Mouse (Mus musculus): ENCODE measurements at regions not wholly inside any gene's neighbourhood (a gene's known extent, or its start where the extent isn't known, plus 50 kb on each side); places are given as distances from the start of the nearest gene placed in this dataset.
"Not testable (repeated sequence)": the region's sequence is repeated elsewhere in the genome, so short reads cannot be mapped to it uniquely, and the experiment has no call there.

GRCm38 (mm10) chr3:18580911-18581626 lies 632.9 kb downstream of the Cypt12 start:
- H3K36me3 ChIP-seq (ENCODE audit: control insufficient read depth, insufficient read depth, low read length); H3K4me2 ChIP-seq (ENCODE audit: low read length); DNase-seq (ENCODE audit: low spot score); H3K9me3 ChIP-seq (ENCODE audit: control insufficient read depth, low read length); H3K4me1 ChIP-seq (replicated peaks; ENCODE audit: control insufficient read depth, insufficient read depth, low read length); H3K27me3 ChIP-seq (replicated peaks; ENCODE audit: control insufficient read depth, insufficient read depth, low read length); H3K9ac ChIP-seq (ENCODE audit: low read length); ATAC-seq (replicated peaks; ENCODE audit: low FRiP score, low TSS enrichment, low read depth); H3K27ac ChIP-seq (ENCODE audit: low read depth); H3K4me3 ChIP-seq (ENCODE audit: low read depth, low read length): not testable (repeated sequence)
- 67% methylated on average over 12 of the region's 12 CpGs for WGBS

DNA sequence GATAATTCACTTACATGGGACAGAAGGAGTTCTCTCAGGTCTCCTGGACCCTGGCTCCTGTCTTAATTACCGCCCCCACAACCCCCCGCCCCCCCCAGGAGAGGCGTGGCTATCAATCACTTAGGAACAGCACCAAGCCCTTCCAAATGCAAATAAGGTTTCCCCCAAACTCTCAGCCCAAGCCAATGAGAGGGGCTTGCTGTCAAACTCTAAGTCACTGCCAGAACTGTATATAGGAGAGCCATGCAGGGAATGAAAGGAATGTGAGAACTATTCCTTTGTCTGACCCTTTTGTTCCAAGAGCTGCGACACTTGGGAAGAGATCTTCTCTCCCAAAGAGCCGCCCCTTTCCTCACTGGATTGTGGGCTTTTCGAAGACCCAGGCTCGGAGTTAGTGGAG lies 672.4 kb downstream of the Cypt12 start:
- 21% methylated on average over 7 of the region's 7 CpGs for WGBS
- no peak overlapping the region for H3K27ac ChIP-seq (ENCODE audit: low read depth)
- no peaks in the 10 kb centered on the region for H3K27me3 ChIP-seq (replicated peaks; ENCODE audit: control insufficient read depth, insufficient read depth, low read length)
- no peaks in the 10 kb centered on the region for H3K36me3 ChIP-seq (ENCODE audit: control insufficient read depth, insufficient read depth, low read length)
- no peaks in the 10 kb centered on the region for H3K9me3 ChIP-seq (ENCODE audit: control insufficient read depth, low read length)
- no peak for DNase-seq (ENCODE audit: low spot score)
- H3K4me3 ChIP-seq (ENCODE audit: low read depth, low read length) = no peak overlapping the region
- ATAC-seq (replicated peaks; ENCODE audit: low FRiP score, low TSS enrichment, low read depth) = no peak
- H3K4me1 ChIP-seq (replicated peaks; ENCODE audit: control insufficient read depth, insufficient read depth, low read length) = peaks cover 18% of the 10 kb centered on the region
- no peak overlapping the region for H3K4me2 ChIP-seq (ENCODE audit: low read length)
- no peak overlapping the region for H3K9ac ChIP-seq (ENCODE audit: low read length)

DNA sequence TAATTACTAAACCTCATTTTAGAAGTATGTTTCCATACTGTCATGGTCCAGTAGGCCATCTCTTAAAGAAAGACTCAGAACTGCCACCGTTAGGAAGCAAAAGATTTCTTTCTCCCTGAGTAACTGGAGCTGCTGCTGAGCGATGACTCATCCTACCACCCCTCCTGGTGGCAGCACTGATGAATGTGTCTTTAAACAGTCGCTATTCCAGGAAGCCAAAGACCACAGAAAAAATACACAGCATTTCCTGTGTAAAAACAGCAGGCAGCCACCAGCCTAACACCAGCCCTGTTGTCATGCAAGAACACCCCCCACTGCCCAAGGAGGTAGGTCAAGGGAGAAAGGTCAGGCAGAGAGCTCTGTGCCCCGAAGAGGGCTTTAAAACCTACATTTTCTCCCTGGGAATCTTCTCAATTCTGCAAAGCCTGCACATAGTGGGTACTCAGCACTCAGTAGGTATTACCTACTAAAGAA lies 675.7 kb downstream of the Cypt12 start:
- Histone ChIP-seq H3K4me2 (ENCODE audit: low read length) (peak overlapping the region; percentile 63), H3K27ac (ENCODE audit: low read depth) (peak overlapping the region; percentile 85), H3K9me3 (ENCODE audit: control insufficient read depth, low read length) (no peaks in the 10 kb centered on the region), H3K9ac (ENCODE audit: low read length) (peak overlapping the region; percentile 39; the same call in 1 of the 2 replicates), H3K4me1 (replicated peaks; ENCODE audit: control insufficient read depth, insufficient read depth, low read length) (peaks cover 23% of the 10 kb centered on the region), H3K36me3 (ENCODE audit: control insufficient read depth, insufficient read depth, low read length) (no peaks in the 10 kb centered on the region), H3K4me3 (ENCODE audit: low read depth, low read length) (no peak overlapping the region; the same call in 1 of the 2 replicates), H3K27me3 (replicated peaks; ENCODE audit: control insufficient read depth, insufficient read depth, low read length) (no peaks in the 10 kb centered on the region)
- ATAC-seq (replicated peaks; ENCODE audit: low FRiP score, low TSS enrichment, low read depth) (peak; percentile 58), DNase-seq (ENCODE audit: low spot score) (peak; percentile 70)
- 3% methylated on average over 4 of the region's 4 CpGs for WGBS

GRCm38 (mm10) chr3:18624381-18625145 lies 676.4 kb downstream of the Cypt12 start:
- no peaks in the 10 kb centered on the region for H3K9me3 ChIP-seq (ENCODE audit: control insufficient read depth, low read length)
- peak overlapping the region; percentile 85 for H3K27ac ChIP-seq (ENCODE audit: low read depth)
- H3K4me1 ChIP-seq (replicated peaks; ENCODE audit: control insufficient read depth, insufficient read depth, low read length) = peaks cover 23% of the 10 kb centered on the region
- WGBS = 5% methylated on average over 10 of the region's 10 CpGs
- ATAC-seq (replicated peaks; ENCODE audit: low FRiP score, low TSS enrichment, low read depth) = no peak; the same call in 1 of the 2 replicates
- H3K27me3 ChIP-seq (replicated peaks; ENCODE audit: control insufficient read depth, insufficient read depth, low read length) = no peaks in the 10 kb centered on the region
- no peaks in the 10 kb centered on the region for H3K36me3 ChIP-seq (ENCODE audit: control insufficient read depth, insufficient read depth, low read length)
- peak overlapping the region; percentile 63 for H3K4me2 ChIP-seq (ENCODE audit: low read length)
- peak overlapping the region; percentile 39 for H3K9ac ChIP-seq (ENCODE audit: low read length)
- peak overlapping the region; percentile 18 for H3K4me3 ChIP-seq (ENCODE audit: low read depth, low read length)
- DNase-seq (ENCODE audit: low spot score) = peak; percentile 66

DNA sequence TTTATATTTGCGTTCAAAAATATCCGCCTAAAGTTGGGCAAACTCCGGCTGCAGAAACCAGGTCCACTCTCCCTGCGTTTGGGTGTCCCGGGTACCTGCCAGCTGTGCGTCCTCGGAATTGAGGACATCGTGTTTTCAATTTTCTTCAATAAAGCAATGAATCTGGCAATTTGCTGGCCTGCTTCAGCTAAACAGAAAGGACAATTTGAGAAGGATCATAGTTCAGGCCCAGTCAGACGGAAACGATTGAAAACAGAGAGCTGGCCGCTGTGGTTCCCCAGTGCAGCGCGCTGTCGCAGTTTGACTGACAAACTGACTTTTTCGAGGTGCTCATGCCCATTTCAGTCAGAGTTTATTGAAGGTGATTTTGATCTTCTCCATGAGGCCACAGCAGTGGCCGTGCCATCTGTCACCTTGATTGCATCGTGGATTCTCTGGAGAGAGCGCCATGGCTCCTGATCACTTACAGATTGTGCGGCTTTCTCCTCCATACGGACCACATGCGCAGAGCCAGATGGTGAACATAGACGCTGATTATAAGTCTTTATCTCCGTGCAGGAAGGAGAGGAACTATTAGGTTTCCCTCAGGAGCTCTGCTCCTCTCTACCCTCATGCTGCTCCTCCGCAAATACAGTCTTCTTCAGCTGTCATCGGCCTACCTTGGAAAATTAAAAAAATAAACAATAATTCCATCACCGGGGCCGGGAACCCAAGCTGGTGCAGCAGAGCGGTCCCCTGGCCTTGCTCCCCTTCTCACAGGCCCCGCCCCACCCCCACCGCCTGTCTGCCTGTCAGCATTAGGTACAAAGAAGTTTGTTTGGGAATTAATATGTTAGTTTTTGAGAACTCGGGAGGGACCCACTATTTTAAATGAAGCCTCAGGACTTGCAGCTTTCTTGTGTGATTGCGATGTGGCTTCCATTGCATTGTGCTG lies 677.5 kb downstream of the Cypt12 start:
- Histone ChIP-seq H3K4me3 (ENCODE audit: low read depth, low read length) (peak overlapping the region; percentile 18), H3K27me3 (replicated peaks; ENCODE audit: control insufficient read depth, insufficient read depth, low read length) (no peaks in the 10 kb centered on the region), H3K36me3 (ENCODE audit: control insufficient read depth, insufficient read depth, low read length) (no peaks in the 10 kb centered on the region), H3K9me3 (ENCODE audit: control insufficient read depth, low read length) (no peaks in the 10 kb centered on the region), H3K9ac (ENCODE audit: low read length) (peak overlapping the region; percentile 39), H3K4me1 (replicated peaks; ENCODE audit: control insufficient read depth, insufficient read depth, low read length) (peaks cover 23% of the 10 kb centered on the region), H3K4me2 (ENCODE audit: low read length) (peak overlapping the region; percentile 63), H3K27ac (ENCODE audit: low read depth) (peak overlapping the region; percentile 85)
- peak; percentile 71 for DNase-seq (ENCODE audit: low spot score)
- peak; percentile 47; the same call in 1 of the 2 replicates for ATAC-seq (replicated peaks; ENCODE audit: low FRiP score, low TSS enrichment, low read depth)
- WGBS = 5% methylated on average over 32 of the region's 32 CpGs

DNA sequence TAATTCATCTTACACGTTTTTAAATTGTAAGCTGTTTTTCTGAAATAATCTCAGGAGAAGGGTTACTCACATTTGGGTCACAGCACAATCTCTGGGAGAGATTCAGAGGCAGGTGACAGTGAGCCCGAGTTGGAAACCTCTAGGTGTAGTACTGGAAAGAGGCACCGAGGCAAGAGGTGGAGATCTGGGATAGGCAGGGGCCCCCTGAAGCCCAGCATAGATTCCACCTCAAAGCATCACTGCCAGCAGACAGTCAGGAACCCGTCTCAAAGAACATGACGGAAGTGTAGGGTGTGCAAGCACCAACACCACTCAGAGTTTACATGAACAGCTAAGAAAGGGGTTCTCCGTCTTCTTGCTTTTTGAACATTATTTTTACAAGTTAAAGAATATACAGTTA lies 678.2 kb downstream of the Cypt12 start:
- no peak overlapping the region for H3K4me3 ChIP-seq (ENCODE audit: low read depth, low read length)
- H3K36me3 ChIP-seq (ENCODE audit: control insufficient read depth, insufficient read depth, low read length) = no peaks in the 10 kb centered on the region
- 50% methylated on average over 6 of the region's 6 CpGs for WGBS
- H3K9me3 ChIP-seq (ENCODE audit: control insufficient read depth, low read length) = no peaks in the 10 kb centered on the region
- H3K4me2 ChIP-seq (ENCODE audit: low read length) = peak overlapping the region; percentile 63
- no peaks in the 10 kb centered on the region for H3K27me3 ChIP-seq (replicated peaks; ENCODE audit: control insufficient read depth, insufficient read depth, low read length)
- H3K27ac ChIP-seq (ENCODE audit: low read depth) = no peak overlapping the region
- H3K9ac ChIP-seq (ENCODE audit: low read length) = no peak overlapping the region
- DNase-seq (ENCODE audit: low spot score) (no peak), ATAC-seq (replicated peaks; ENCODE audit: low FRiP score, low TSS enrichment, low read depth) (no peak)
- peaks cover 23% of the 10 kb centered on the region for H3K4me1 ChIP-seq (replicated peaks; ENCODE audit: control insufficient read depth, insufficient read depth, low read length)

DNA sequence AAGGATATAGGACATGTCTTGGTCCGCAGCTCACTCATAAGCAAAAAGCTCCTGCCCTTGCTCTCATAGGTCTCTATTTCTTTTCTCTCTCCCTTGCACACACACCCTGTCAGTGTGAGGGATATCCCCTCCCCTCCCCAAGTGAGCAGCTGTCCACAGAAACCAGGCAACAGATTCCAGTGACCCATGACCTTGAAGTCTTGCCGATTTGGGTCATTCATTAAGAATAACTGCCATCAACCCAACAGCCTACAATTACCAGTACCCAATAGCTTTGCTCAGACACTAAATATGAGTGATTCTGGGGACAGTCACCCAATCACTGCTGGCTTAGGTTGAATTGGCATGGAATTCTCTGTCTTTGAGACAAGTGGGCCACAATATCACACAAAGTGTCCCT lies 678.6 kb downstream of the Cypt12 start:
- no peaks in the 10 kb centered on the region for H3K9me3 ChIP-seq (ENCODE audit: control insufficient read depth, low read length)
- no peaks in the 10 kb centered on the region for H3K36me3 ChIP-seq (ENCODE audit: control insufficient read depth, insufficient read depth, low read length)
- WGBS = 53% methylated on average over 2 of the region's 2 CpGs
- no peak overlapping the region for H3K9ac ChIP-seq (ENCODE audit: low read length)
- peaks cover 23% of the 10 kb centered on the region for H3K4me1 ChIP-seq (replicated peaks; ENCODE audit: control insufficient read depth, insufficient read depth, low read length)
- no peak for ATAC-seq (replicated peaks; ENCODE audit: low FRiP score, low TSS enrichment, low read depth)
- no peaks in the 10 kb centered on the region for H3K27me3 ChIP-seq (replicated peaks; ENCODE audit: control insufficient read depth, insufficient read depth, low read length)
- no peak overlapping the region for H3K27ac ChIP-seq (ENCODE audit: low read depth)
- no peak overlapping the region for H3K4me2 ChIP-seq (ENCODE audit: low read length)
- no peak for DNase-seq (ENCODE audit: low spot score)
- no peak overlapping the region for H3K4me3 ChIP-seq (ENCODE audit: low read depth, low read length)

- H3K27ac ChIP-seq (ENCODE audit: low read depth) = no peak overlapping the region
- ATAC-seq (replicated peaks; ENCODE audit: low FRiP score, low TSS enrichment, low read depth) = no peak
- 97% methylated on average over 2 of the region's 2 CpGs for WGBS
Observed at GRCm38 (mm10) chr3:18629233-18629632, 681.0 kb downstream of the Cypt12 start.

More at GRCm38 (mm10) chr3:18629233-18629632, 681.0 kb downstream of the Cypt12 start:
- no peaks in the 10 kb centered on the region for H3K9me3 ChIP-seq (ENCODE audit: control insufficient read depth, low read length)
- no peak overlapping the region for H3K9ac ChIP-seq (ENCODE audit: low read length)
- H3K4me2 ChIP-seq (ENCODE audit: low read length) = no peak overlapping the region
- no peaks in the 10 kb centered on the region for H3K27me3 ChIP-seq (replicated peaks; ENCODE audit: control insufficient read depth, insufficient read depth, low read length)
- no peak overlapping the region for H3K4me3 ChIP-seq (ENCODE audit: low read depth, low read length)
- no peak for DNase-seq (ENCODE audit: low spot score)
- H3K4me1 ChIP-seq (replicated peaks; ENCODE audit: control insufficient read depth, insufficient read depth, low read length) = peaks cover 14% of the 10 kb centered on the region
- H3K36me3 ChIP-seq (ENCODE audit: control insufficient read depth, insufficient read depth, low read length) = no peaks in the 10 kb centered on the region
